Mouse (Mus musculus): ENCODE results near the gene Rhebl1.

DNA sequence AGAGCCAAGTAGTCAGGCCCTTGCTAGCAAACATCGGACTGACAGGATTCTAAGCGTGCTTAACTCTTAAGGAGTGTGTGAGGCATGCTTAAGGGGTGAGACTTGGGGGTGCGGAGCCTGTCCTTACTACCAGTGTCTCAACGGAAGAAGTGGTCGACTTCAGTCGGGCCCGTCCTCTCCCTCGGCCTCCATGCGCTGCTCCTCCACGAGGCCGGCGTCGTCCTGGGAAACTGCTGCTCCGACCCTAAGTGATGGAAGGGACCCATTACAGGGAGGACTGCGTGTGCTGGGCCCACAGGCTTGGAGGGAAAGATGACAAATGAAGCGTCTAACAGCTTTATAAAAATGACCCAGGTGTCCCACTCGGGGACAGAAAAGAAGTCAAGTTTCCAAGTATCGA is 33.4 kb downstream of the Rhebl1 start:
- TF ChIP-seq POLR2A (IDR thresholded peaks at IDR 0.05; ENCODE audit: extremely low read depth, insufficient read depth, low read length) (no peak), CTCF (IDR thresholded peaks at IDR 0.05; ENCODE audit: low read depth, low read length) (no peak)

All from liver, adult 2 months (tissue).